Mouse (Mus musculus): ENCODE data around the gene Hspa2. TPM values are rescaled to one million over a fixed set of nuclear protein-coding genes. Genes with fewer than 3 reads are reported as not detected.
"Not testable (repeated sequence)": the region's sequence is repeated elsewhere in the genome, so short reads cannot be mapped to it uniquely, and the experiment has no call there.

The Hspa2 gene
- polyA plus RNA-seq, 1 experiment from 2014 or later, result 7.6 TPM

DNA sequence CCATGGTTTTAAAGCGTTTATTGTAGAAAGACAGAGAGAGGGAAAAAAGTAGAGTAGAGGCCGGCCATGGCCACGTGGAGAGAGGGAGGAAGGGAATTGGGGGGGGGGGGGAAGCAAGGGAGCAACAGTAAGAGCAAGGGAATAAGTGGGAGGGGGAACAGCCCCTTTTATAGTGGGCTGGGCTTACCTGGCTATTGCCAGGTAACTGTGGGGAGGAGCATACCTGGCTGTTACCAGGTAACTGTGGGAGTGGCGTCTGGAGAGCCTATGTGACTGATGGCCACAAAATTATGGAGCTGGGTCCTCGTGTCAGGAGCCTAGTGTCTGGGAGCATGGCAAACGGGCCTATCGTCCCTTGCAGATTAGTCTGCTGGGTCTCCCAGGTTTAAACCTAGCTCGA lies 31.6 kb downstream of the Hspa2 start:
- no peak for ATAC-seq
- Histone ChIP-seq H3K4me1 (ENCODE audit: control insufficient read depth, insufficient read depth, low read length) (peaks cover 4% of the 10 kb centered on the region; the same call in 1 of the 2 replicates), H3K27ac (ENCODE audit: low read length) (no peak overlapping the region), H3K4me3 (ENCODE audit: low read depth, low read length) (no peak overlapping the region), H3K9ac (ENCODE audit: low read depth, low read length) (no peak overlapping the region), H3K4me2 (ENCODE audit: low read length) (no peak overlapping the region), H3K27me3 (ENCODE audit: control insufficient read depth, insufficient read depth, low read depth, low read length) (peaks cover 8% of the 10 kb centered on the region; the same call in 1 of the 2 replicates), H3K9me3 (replicated peaks; ENCODE audit: control insufficient read depth, low read length, poor library complexity, severe bottlenecking) (no peaks in the 10 kb centered on the region), H3K36me3 (ENCODE audit: control insufficient read depth, insufficient read depth, low read length) (no peaks in the 10 kb centered on the region)
- 51% methylated on average over 8 of the region's 8 CpGs for WGBS

DNA sequence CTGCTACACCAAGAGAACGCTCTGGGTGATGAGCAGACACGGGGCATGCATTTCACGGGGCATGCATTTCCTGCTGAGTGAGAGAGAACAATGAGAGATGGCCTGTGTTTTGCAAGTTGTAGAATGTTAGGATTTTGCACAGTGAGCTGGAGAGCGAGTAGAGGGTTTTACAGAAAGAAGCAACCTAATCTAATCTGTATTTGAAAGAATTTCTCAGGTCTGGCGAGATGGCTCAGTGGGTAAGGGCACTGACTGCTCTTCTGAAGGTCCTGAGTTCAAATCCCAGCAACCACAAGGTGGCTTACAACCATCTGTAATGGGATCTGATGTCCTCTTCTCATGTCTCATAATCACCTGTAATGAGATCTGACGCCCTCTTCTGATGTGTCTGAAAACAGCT lies 39.5 kb downstream of the Hspa2 start:
- not testable (repeated sequence) for H3K27ac ChIP-seq (ENCODE audit: low read length); H3K4me2 ChIP-seq (ENCODE audit: low read length); ATAC-seq; H3K4me1 ChIP-seq (ENCODE audit: control insufficient read depth, insufficient read depth, low read length); H3K36me3 ChIP-seq (ENCODE audit: control insufficient read depth, insufficient read depth, low read length); H3K9me3 ChIP-seq (replicated peaks; ENCODE audit: control insufficient read depth, low read length, poor library complexity, severe bottlenecking); H3K4me3 ChIP-seq (ENCODE audit: low read depth, low read length); H3K9ac ChIP-seq (ENCODE audit: low read depth, low read length); H3K27me3 ChIP-seq (ENCODE audit: control insufficient read depth, insufficient read depth, low read depth, low read length)
- WGBS, result 77% methylated on average over 6 of the region's 6 CpGs

DNA sequence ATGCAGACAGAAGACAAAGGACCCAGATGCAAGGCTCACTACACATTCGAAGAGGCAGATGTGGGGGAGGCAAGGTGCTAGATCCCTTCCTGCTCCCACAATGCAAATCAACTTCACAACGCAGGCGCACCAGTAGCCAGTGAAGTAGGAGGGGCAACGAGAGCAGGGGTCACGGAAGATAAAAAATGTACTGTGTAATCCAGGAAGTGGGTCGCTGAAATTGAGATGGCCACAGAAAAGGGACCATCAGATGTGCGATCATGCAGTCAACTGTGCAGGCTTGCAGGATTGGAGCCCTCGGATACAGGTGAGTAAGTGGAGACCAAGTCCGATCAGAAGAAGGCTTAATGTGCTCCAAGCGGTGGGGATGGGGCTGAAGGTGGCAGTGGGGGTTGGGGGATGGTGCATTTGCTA lies 40.4 kb downstream of the Hspa2 start:
- no peak overlapping the region for H3K9ac ChIP-seq (ENCODE audit: low read depth, low read length)
- no peaks in the 10 kb centered on the region for H3K4me1 ChIP-seq (ENCODE audit: control insufficient read depth, insufficient read depth, low read length)
- WGBS, result 66% methylated on average over 10 of the region's 10 CpGs
- H3K27me3 ChIP-seq (ENCODE audit: control insufficient read depth, insufficient read depth, low read depth, low read length), result no peaks in the 10 kb centered on the region
- no peak overlapping the region for H3K4me3 ChIP-seq (ENCODE audit: low read depth, low read length)
- no peak for ATAC-seq
- no peak overlapping the region for H3K27ac ChIP-seq (ENCODE audit: low read length)
- no peak overlapping the region for H3K4me2 ChIP-seq (ENCODE audit: low read length)
- no peaks in the 10 kb centered on the region for H3K36me3 ChIP-seq (ENCODE audit: control insufficient read depth, insufficient read depth, low read length)
- no peaks in the 10 kb centered on the region for H3K9me3 ChIP-seq (replicated peaks; ENCODE audit: control insufficient read depth, low read length, poor library complexity, severe bottlenecking)

DNA sequence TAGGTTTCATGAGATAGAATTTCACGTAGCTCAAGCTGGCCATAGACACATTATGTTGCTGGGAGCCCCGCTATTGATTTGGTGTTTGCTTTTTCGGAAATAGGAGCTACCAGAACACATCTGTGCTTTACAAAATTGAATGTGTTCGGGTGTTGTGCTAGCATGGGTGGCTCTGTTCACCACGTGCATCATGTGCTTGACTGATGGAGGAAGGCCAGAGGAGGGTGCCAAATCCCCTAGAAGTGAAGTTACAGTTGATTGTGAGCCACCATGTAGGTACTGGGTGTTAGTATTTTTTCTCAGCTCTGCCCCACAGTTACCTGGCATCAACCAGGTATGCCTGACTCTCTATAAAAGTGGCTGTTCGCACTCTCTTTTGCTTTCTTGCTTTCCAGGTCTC lies 40.9 kb downstream of the Hspa2 start:
- H3K4me1 ChIP-seq (ENCODE audit: control insufficient read depth, insufficient read depth, low read length), result no peaks in the 10 kb centered on the region
- no peaks in the 10 kb centered on the region for H3K9me3 ChIP-seq (replicated peaks; ENCODE audit: control insufficient read depth, low read length, poor library complexity, severe bottlenecking)
- WGBS, result 87% methylated on average over 6 of the region's 6 CpGs
- no peak overlapping the region for H3K4me3 ChIP-seq (ENCODE audit: low read depth, low read length)
- no peak for ATAC-seq
- H3K9ac ChIP-seq (ENCODE audit: low read depth, low read length), result no peak overlapping the region
- no peaks in the 10 kb centered on the region for H3K27me3 ChIP-seq (ENCODE audit: control insufficient read depth, insufficient read depth, low read depth, low read length)
- no peaks in the 10 kb centered on the region for H3K36me3 ChIP-seq (ENCODE audit: control insufficient read depth, insufficient read depth, low read length)
- H3K27ac ChIP-seq (ENCODE audit: low read length), result no peak overlapping the region
- H3K4me2 ChIP-seq (ENCODE audit: low read length), result no peak overlapping the region

DNA sequence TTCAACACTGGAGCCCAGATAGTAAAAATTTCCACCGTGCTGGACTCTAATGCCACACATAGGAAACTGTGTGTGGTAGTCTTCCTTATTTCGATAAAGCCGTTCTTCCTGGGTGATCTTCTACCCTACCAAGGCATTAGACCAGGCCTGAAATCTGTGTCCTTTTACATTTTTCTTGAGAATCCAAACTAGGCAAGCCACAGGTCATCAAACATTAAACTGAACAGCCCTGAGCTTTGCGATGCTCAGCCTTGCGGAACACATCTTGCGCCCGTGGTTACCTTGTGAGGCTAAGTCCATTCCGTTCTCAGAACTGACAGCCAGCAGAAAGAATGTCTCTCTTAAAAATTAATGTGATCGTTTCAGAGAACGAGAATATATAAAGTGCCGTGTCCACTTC lies 42.2 kb downstream of the Hspa2 start:
- no peak overlapping the region for H3K4me2 ChIP-seq (ENCODE audit: low read length)
- 77% methylated on average over 11 of the region's 11 CpGs for WGBS
- no peak for ATAC-seq

GRCm38 (mm10) chr12:76448127-76448526 lies 44.2 kb downstream of the Hspa2 start:
- Histone ChIP-seq H3K36me3 (ENCODE audit: control insufficient read depth, insufficient read depth, low read length) (no peaks in the 10 kb centered on the region), H3K4me2 (ENCODE audit: low read length) (no peak overlapping the region), H3K4me3 (ENCODE audit: low read depth, low read length) (no peak overlapping the region), H3K9ac (ENCODE audit: low read depth, low read length) (no peak overlapping the region), H3K27ac (ENCODE audit: low read length) (no peak overlapping the region), H3K27me3 (ENCODE audit: control insufficient read depth, insufficient read depth, low read depth, low read length) (no peaks in the 10 kb centered on the region), H3K9me3 (replicated peaks; ENCODE audit: control insufficient read depth, low read length, poor library complexity, severe bottlenecking) (no peaks in the 10 kb centered on the region), H3K4me1 (ENCODE audit: control insufficient read depth, insufficient read depth, low read length) (no peaks in the 10 kb centered on the region)
- 80% methylated on average over 6 of the region's 6 CpGs for WGBS
- ATAC-seq, result no peak

More for the DNA sequence above, 42.2 kb downstream of the Hspa2 start:
- H3K36me3 ChIP-seq (ENCODE audit: control insufficient read depth, insufficient read depth, low read length), result no peaks in the 10 kb centered on the region
- H3K9me3 ChIP-seq (replicated peaks; ENCODE audit: control insufficient read depth, low read length, poor library complexity, severe bottlenecking), result no peaks in the 10 kb centered on the region
- no peak overlapping the region for H3K27ac ChIP-seq (ENCODE audit: low read length)
- no peaks in the 10 kb centered on the region for H3K27me3 ChIP-seq (ENCODE audit: control insufficient read depth, insufficient read depth, low read depth, low read length)
- H3K4me1 ChIP-seq (ENCODE audit: control insufficient read depth, insufficient read depth, low read length), result no peaks in the 10 kb centered on the region
- H3K9ac ChIP-seq (ENCODE audit: low read depth, low read length), result no peak overlapping the region
- H3K4me3 ChIP-seq (ENCODE audit: low read depth, low read length), result no peak overlapping the region

DNA sequence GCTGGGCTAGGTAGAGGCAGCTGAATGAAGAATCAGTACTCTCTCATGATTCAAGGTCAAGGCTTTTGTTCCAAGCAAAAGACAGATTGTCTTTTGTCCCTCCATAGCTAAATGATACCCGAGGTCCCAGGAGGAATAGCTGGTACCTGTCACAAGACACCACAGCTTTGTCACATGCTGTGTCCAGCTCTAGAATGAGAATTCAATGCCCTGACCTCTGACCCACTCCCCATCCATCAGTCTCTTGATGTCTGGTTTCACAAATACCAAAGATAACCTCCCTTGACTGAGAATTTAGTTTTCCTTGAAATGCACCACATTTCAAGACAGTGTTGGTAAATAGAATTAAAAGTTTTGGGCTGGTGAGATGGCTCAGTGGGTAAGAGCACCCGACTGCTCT lies 48.2 kb downstream of the Hspa2 start:
- ATAC-seq, result no peak
- Histone ChIP-seq H3K27ac (ENCODE audit: low read length) (no peak overlapping the region), H3K9ac (ENCODE audit: low read depth, low read length) (no peak overlapping the region), H3K4me2 (ENCODE audit: low read length) (no peak overlapping the region), H3K4me3 (ENCODE audit: low read depth, low read length) (no peak overlapping the region), H3K27me3 (ENCODE audit: control insufficient read depth, insufficient read depth, low read depth, low read length) (no peaks in the 10 kb centered on the region), H3K4me1 (ENCODE audit: control insufficient read depth, insufficient read depth, low read length) (no peaks in the 10 kb centered on the region), H3K9me3 (replicated peaks; ENCODE audit: control insufficient read depth, low read length, poor library complexity, severe bottlenecking) (no peaks in the 10 kb centered on the region), H3K36me3 (ENCODE audit: control insufficient read depth, insufficient read depth, low read length) (no peaks in the 10 kb centered on the region)
- WGBS, result 72% methylated on average over 2 of the region's 2 CpGs

Other genes with a start within 250 kb of the Hspa2 start
- gene Esr2, start 226.9 kb upstream of the Hspa2 start, polyA plus RNA-seq (2015; fragmentation: Nextera tagmentation; extraction: Ambion mirVana), result 0.26 and 0.44 TPM in 2 replicates
- gene Tex21, start 157.4 kb upstream of the Hspa2 start, polyA plus RNA-seq (2015; fragmentation: Nextera tagmentation; extraction: Ambion mirVana), result not detected in 2 replicates
- 28.2 and 35.2 TPM in 2 replicates for gene Mthfd1, start 148.9 kb upstream of the Hspa2 start, polyA plus RNA-seq (2015; fragmentation: Nextera tagmentation; extraction: Ambion mirVana)
- gene Akap5, start 79.3 kb upstream of the Hspa2 start, polyA plus RNA-seq (2015; fragmentation: Nextera tagmentation; extraction: Ambion mirVana), result 10.6 and 11.6 TPM in 2 replicates
- gene Zbtb25, start 34.6 kb upstream of the Hspa2 start, polyA plus RNA-seq (2015; fragmentation: Nextera tagmentation; extraction: Ambion mirVana), result 14.7 and 15.7 TPM in 2 replicates
- 3.1 and 3.4 TPM in 2 replicates for gene Zbtb1, start 33.9 kb upstream of the Hspa2 start, polyA plus RNA-seq (2015; fragmentation: Nextera tagmentation; extraction: Ambion mirVana)
- 1.3 and 1.9 TPM in 2 replicates for gene Ppp1r36, start 13.4 kb downstream of the Hspa2 start, polyA plus RNA-seq (2015; fragmentation: Nextera tagmentation; extraction: Ambion mirVana)
- gene Plekhg3, start 126.7 kb downstream of the Hspa2 start, polyA plus RNA-seq (2015; fragmentation: Nextera tagmentation; extraction: Ambion mirVana), result 0.93 and 1.3 TPM in 2 replicates

All from midbrain, embryonic 16.5 days (tissue).